Mouse (Mus musculus) lung, postnatal 0 days (tissue): ENCODE data around the gene Sgcb.

Experiments
- CTCF ChIP-seq: IDR thresholded peaks from 2 replicates; pipeline ENCODE4 v1.5.1; 2016; ENCODE audit warnings: antibody characterized with exemption, mild to moderate bottlenecking
- EP300 ChIP-seq: IDR thresholded peaks from 2 replicates; pipeline ENCODE4 v1.6.1; 2016; ENCODE audit warnings: antibody characterized with exemption, mild to moderate bottlenecking, control low read depth

- TF ChIP-seq CTCF (no peak), EP300 (no peak)
Measured at GRCm38 (mm10) chr5:73690146-73690545, 42.6 kb upstream of the Sgcb start.
